Mouse (Mus musculus): ENCODE data around the gene Cct2.

- no peak for TF ChIP-seq EP300 (IDR thresholded peaks at IDR 0.05; ENCODE audit: low read depth)
- no peak for TF ChIP-seq CTCF (IDR thresholded peaks at IDR 0.05; ENCODE audit: low read depth)
Observed at GRCm38 (mm10) chr10:117072191-117072888, 8.7 kb upstream of the Cct2 start.

Measured in liver, postnatal 0 days (tissue).